Mouse (Mus musculus): ENCODE results near the gene H2al2c.
"Not testable (repeated sequence)": the region's sequence is repeated elsewhere in the genome, so short reads cannot be mapped to it uniquely, and the experiment has no call there.

The H2al2c gene

GRCm38 (mm10) chrY:2598799-2599198, at the start of gene H2al2c:
Gene H2al2c (plus strand): TSS chrY:2599099.
- DNase-seq (ENCODE audit: extremely low read depth, insufficient read length, low spot score) = not testable (repeated sequence)

All from 3134 (cell line).